Mouse (Mus musculus) intestine, postnatal 0 days (tissue): ENCODE measurements at regions not wholly inside any gene's neighbourhood (a gene's known extent, or its start where the extent isn't known, plus 50 kb on each side); places are given as distances from the start of the nearest gene placed in this dataset.

Source experiments
- ATAC-seq: fragments of 200-750 bp; cut with Nextera tagmentation; 2 replicates; pipeline ENCODE4 v1.8.0; 2017; ENCODE audit warnings: mild to moderate bottlenecking, moderate TSS enrichment, moderate library complexity
- H3K27ac ChIP-seq: fragments of 300-500 bp; sonication (generic); 2 replicates; pipeline ENCODE4 v1.5.1; 2014; ENCODE audit warnings: mild to moderate bottlenecking, low read depth, low read length, moderate library complexity
- H3K27me3 ChIP-seq: fragments of 300-500 bp; sonication (generic); replicated peaks from 2 replicates; pipeline ENCODE4 v1.6.1; 2014; ENCODE audit warnings: low read length, mixed read lengths; ENCODE audit not compliant: control insufficient read depth, insufficient read depth
- H3K36me3 ChIP-seq: fragments of 300-500 bp; sonication (generic); 2 replicates; pipeline ENCODE4 v1.6.1; 2014; ENCODE audit warnings: mild to moderate bottlenecking, moderate library complexity; ENCODE audit not compliant: control insufficient read depth, insufficient read depth
- H3K4me1 ChIP-seq: fragments of 300-500 bp; sonication (generic); replicated peaks from 2 replicates; pipeline ENCODE4 v1.6.1; 2014; ENCODE audit warnings: antibody characterized with exemption, low read length, mixed read lengths; ENCODE audit not compliant: control insufficient read depth, insufficient read depth
- H3K4me2 ChIP-seq: fragments of 300-500 bp; sonication (generic); replicated peaks from 2 replicates; pipeline ENCODE4 v1.6.1; 2014; ENCODE audit warnings: low read depth, mild to moderate bottlenecking, moderate library complexity
- H3K4me3 ChIP-seq: fragments of 300-500 bp; sonication (generic); 2 replicates; pipeline ENCODE4 v1.5.1; 2014; ENCODE audit warnings: low read depth, low read length
- H3K9ac ChIP-seq: fragments of 300-500 bp; sonication (generic); 2 replicates; pipeline ENCODE4 v1.6.1; 2014; ENCODE audit warnings: mild to moderate bottlenecking, low read depth, low read length
- H3K9me3 ChIP-seq: fragments of 300-500 bp; sonication (generic); 2 replicates; pipeline ENCODE4 v1.6.1; 2016; ENCODE audit warnings: mixed run types; ENCODE audit not compliant: control insufficient read depth
- CTCF ChIP-seq: sonication (generic); IDR thresholded peaks from 2 replicates; pipeline ENCODE4 v1.5.1; 2016; ENCODE audit warnings: low read depth, mild to moderate bottlenecking, control low read depth, antibody characterized with exemption, moderate library complexity
- WGBS: fragments of 180-500 bp; shearing (Covaris S2); extraction: QIAGEN DNeasy Blood & Tissue Kit; methylation state at CpG from one replicate; pipeline ENCODE4 v1.1.7; 2014; 5-methylcytosine and 5-hydroxymethylcytosine counted together

DNA sequence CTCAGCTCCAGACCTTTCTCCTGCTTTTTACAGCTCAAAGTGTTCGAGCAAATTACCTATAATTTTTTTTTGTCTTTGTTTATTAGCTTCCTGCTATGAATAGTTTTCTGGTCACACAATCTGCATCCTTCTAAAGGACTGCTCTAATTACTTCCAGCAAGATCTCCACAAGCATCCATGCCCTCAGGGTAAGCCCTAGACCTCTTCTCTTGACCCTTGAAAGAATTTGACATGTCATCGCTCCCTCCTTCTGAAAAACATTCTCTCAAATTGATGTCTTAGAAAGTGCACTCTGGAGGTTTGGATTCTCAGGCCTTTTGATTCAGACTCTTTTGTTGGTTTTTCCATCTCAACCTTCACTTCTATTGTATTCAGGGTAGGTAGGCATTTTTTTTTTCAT is 148.7 kb downstream of the Gja1 start:
- Histone ChIP-seq H3K4me3 (no peak overlapping the region), H3K36me3 (no peaks in the 10 kb centered on the region), H3K27ac (no peak overlapping the region), H3K4me2 (no peak overlapping the region), H3K9ac (no peak overlapping the region), H3K9me3 (no peaks in the 10 kb centered on the region), H3K27me3 (no peaks in the 10 kb centered on the region), H3K4me1 (no peaks in the 10 kb centered on the region)
- no peak for ATAC-seq
- 81% methylated on average over 2 of the region's 2 CpGs for WGBS
- no peak for TF ChIP-seq CTCF

DNA sequence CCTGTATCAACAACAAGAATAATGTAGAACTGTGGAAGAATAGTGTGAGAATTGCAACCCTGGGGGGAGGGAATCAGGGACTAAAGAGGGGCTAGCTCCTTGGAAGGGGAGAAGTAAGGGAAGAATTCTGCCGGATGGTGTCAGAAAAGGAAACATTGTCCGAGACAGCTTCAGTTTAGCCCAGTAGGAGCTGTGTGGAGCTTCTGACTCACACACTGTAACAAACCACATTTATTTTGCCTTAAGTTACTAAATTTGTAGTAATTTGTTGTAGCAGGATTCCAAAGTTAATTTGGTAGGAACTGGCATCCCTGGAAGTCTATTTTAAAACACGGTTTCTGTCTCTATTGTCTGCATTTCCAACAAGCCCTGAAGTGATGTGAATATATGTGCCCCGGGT is 160.0 kb downstream of the Gja1 start:
- H3K27ac ChIP-seq: no peak overlapping the region
- H3K9me3 ChIP-seq: no peaks in the 10 kb centered on the region
- no peak overlapping the region for H3K9ac ChIP-seq
- WGBS: 52% methylated on average over 4 of the region's 4 CpGs
- ATAC-seq: no peak
- no peak overlapping the region for H3K4me2 ChIP-seq
- H3K36me3 ChIP-seq: no peaks in the 10 kb centered on the region
- no peaks in the 10 kb centered on the region for H3K4me1 ChIP-seq
- no peak overlapping the region for H3K4me3 ChIP-seq
- TF ChIP-seq CTCF: no peak
- no peaks in the 10 kb centered on the region for H3K27me3 ChIP-seq

DNA sequence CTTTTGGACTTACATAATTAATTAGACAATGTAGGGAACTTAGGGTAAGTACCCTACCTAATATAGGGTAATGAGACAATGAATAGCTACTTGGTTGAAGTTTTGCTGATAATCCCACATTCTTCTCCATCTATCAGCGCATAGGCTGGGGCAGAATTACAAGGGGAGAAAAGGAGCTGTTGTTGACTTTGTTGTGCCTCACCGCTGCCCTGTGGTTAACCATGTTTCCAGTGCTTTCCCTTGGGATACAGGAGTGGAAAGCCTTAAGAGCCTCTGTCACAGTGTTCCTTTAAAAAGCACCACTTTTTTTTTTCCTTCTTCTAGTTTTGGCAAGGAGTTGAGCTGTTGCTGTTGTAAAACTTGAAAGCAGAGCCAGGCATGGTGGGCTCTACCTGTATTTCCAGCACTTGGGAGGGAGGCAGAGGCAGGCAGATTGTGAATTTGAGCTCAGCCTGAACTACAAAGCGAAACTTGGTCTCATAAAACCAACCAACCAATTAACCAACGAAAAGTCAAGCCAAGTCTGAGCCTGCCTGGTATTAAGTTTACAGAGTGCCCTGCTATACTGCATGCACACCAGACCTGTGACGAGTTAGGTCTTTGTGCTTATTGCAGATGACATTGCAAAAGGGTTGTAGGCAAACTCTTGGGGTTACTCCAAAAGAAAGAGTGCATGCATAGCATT is 162.8 kb downstream of the Gja1 start:
- no peaks in the 10 kb centered on the region for H3K36me3 ChIP-seq
- no peak overlapping the region for H3K4me3 ChIP-seq
- H3K9ac ChIP-seq: no peak overlapping the region
- 81% methylated on average over 5 of the region's 5 CpGs for WGBS
- H3K4me2 ChIP-seq: no peak overlapping the region
- H3K9me3 ChIP-seq: no peaks in the 10 kb centered on the region
- H3K4me1 ChIP-seq: no peaks in the 10 kb centered on the region
- TF ChIP-seq CTCF: no peak
- no peak for ATAC-seq
- H3K27ac ChIP-seq: no peak overlapping the region
- H3K27me3 ChIP-seq: no peaks in the 10 kb centered on the region

DNA sequence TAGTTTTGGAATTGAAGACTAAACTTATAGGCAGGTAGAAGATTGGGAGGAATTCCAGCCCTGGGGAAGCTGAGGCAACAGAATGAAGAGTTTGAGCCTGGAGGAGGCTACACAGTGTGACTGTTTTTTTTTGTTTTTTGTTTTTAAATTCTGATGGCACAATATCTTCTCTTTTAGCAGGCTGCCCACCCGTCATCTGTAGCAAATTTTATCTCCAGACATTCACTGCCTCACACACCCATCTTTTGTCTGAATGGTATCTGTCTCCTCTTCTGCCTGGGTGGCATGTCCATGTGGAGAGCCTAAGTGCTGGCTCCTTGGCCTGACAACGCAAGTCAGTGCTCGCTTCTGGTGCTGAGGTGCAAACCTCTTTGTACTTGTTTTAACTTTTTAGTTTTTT is 165.0 kb downstream of the Gja1 start:
- no peak overlapping the region for H3K4me2 ChIP-seq
- H3K9ac ChIP-seq: no peak overlapping the region
- H3K9me3 ChIP-seq: no peaks in the 10 kb centered on the region
- WGBS: 84% methylated on average over 3 of the region's 3 CpGs
- TF ChIP-seq CTCF: no peak
- no peaks in the 10 kb centered on the region for H3K27me3 ChIP-seq
- no peak overlapping the region for H3K27ac ChIP-seq
- H3K4me3 ChIP-seq: no peak overlapping the region
- no peaks in the 10 kb centered on the region for H3K36me3 ChIP-seq
- no peak for ATAC-seq
- no peaks in the 10 kb centered on the region for H3K4me1 ChIP-seq

DNA sequence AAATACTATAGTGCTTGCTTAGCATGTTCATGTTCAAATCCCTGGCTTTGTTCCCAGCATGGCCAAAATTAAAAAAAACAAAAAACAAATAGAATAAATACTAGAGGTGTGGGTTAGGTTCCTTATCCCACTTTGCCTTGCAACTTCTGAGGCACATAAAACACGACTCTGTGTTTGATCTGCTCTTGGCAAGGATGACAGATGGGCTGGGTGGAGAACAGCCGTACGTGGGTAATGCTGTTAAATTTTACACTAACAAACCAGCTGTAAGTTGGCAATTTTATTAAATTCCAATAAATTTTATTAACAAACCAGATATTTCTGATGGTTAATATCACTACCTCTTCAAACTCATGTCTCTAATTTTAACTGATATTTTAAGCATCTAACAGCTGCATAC is 168.9 kb downstream of the Gja1 start:
- Histone ChIP-seq H3K9me3 (no peaks in the 10 kb centered on the region), H3K27ac (no peak overlapping the region)
- 40% methylated on average over 3 of the region's 3 CpGs for WGBS

DNA sequence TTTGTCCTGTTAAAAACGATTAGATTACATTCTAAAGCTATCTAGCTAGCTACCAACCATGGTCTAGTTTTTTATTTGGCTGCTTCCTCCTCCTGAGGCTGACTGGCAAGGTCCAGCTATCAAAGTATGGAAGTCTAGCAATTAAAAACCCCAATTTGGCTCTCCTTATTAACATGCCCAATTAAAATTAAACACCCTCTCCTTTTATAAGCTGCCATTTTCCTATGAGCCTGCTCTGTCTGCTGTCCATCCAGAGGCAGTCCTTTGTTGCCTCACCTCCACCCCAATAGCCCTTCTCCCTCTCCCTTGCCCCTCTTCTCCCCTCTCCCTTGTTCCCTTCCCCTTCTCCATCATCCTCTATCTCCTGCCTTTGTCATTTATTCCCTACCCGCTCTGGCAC is 169.7 kb downstream of the Gja1 start:
- Histone ChIP-seq H3K36me3 (no peaks in the 10 kb centered on the region), H3K9me3 (no peaks in the 10 kb centered on the region), H3K27ac (no peak overlapping the region), H3K9ac (no peak overlapping the region), H3K4me1 (no peaks in the 10 kb centered on the region), H3K4me3 (no peak overlapping the region), H3K4me2 (no peak overlapping the region), H3K27me3 (no peaks in the 10 kb centered on the region)
- no peak for ATAC-seq
- TF ChIP-seq CTCF: no peak
- WGBS: 69% methylated on average over 2 of the region's 2 CpGs

More for the DNA sequence above, 168.9 kb downstream of the Gja1 start:
- Histone ChIP-seq H3K4me2 (no peak overlapping the region), H3K4me3 (no peak overlapping the region), H3K36me3 (no peaks in the 10 kb centered on the region), H3K9ac (no peak overlapping the region), H3K4me1 (no peaks in the 10 kb centered on the region), H3K27me3 (no peaks in the 10 kb centered on the region)
- TF ChIP-seq CTCF: no peak
- ATAC-seq: no peak

DNA sequence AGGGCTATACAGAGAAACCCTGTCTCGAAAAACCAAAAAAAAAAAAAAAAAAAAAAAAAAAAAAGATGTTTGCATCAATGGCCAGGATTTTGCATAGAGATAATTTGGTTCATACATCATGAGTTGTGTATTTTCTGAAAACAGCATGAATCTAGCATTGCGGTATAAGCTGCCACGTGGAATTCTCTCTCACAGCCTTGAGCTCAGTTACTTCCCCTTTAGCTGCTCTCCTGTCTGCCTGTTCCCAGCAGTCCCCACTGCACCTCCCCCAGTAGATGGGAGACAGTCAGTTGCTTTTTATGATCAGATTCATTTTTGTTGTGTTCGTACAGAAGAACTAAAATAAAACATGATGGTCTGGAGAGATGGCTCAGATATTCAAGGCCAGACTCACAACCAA is 170.7 kb downstream of the Gja1 start:
- Histone ChIP-seq H3K27ac (no peak overlapping the region), H3K9me3 (no peaks in the 10 kb centered on the region), H3K36me3 (no peaks in the 10 kb centered on the region), H3K4me2 (no peak overlapping the region), H3K27me3 (no peaks in the 10 kb centered on the region), H3K9ac (no peak overlapping the region), H3K4me1 (no peaks in the 10 kb centered on the region), H3K4me3 (no peak overlapping the region)
- ATAC-seq: no peak
- TF ChIP-seq CTCF: no peak
- WGBS: 75% methylated on average over 3 of the region's 4 CpGs
